Mouse (Mus musculus): ENCODE results near the gene Tfap2e.

- TF ChIP-seq CTCF (IDR thresholded peaks at IDR 0.05; ENCODE audit: borderline replicate concordance, control insufficient read depth, extremely low read depth, insufficient read depth, low read length, poor library complexity) = no peak
- TF ChIP-seq POLR2A (IDR thresholded peaks at IDR 0.05; ENCODE audit: control insufficient read depth, extremely low read depth, insufficient read depth, low read length, poor library complexity) = no peak
These were observed 37.8 kb upstream of the Tfap2e start for GRCm38 (mm10) chr4:126773871-126774270.

Data from thymus, adult 2 months (tissue).